Mouse (Mus musculus) liver, adult 2 months (tissue): ENCODE results near the gene Ttll6. TPM values are rescaled to one million over a fixed set of nuclear protein-coding genes. Genes with fewer than 3 reads are reported as not detected.

Experiments used
- DNase-seq: peaks from one replicate; pipeline ENCODE4 v3.0.0-alpha.2; 2011; ENCODE audit warnings: low read depth, low spot score; ENCODE audit errors: extremely low read depth
- H3K27ac ChIP-seq: fragments of 200-500 bp; replicated peaks from 2 replicates; pipeline ENCODE4 v1.5.1; 2012; ENCODE audit warnings: low read depth, mild to moderate bottlenecking, control low read depth, inconsistent platforms, low read length; ENCODE audit not compliant: insufficient read depth
- H3K27me3 ChIP-seq: fragments of 200-500 bp; 2 replicates; pipeline ENCODE4 v1.6.1; 2012; ENCODE audit warnings: mild to moderate bottlenecking, moderate library complexity, low read length, inconsistent platforms; ENCODE audit not compliant: control insufficient read depth, insufficient read depth
- H3K36me3 ChIP-seq: fragments of 200-500 bp; 2 replicates; pipeline ENCODE4 v1.6.1; 2012; ENCODE audit warnings: low read length, inconsistent platforms; ENCODE audit not compliant: control insufficient read depth, insufficient read depth
- H3K4me1 ChIP-seq: fragments of 200-500 bp; 2 replicates; pipeline ENCODE4 v1.6.1; 2011; ENCODE audit warnings: low read length; ENCODE audit not compliant: control insufficient read depth, insufficient read depth
- H3K4me3 ChIP-seq: fragments of 200-500 bp; 2 replicates; pipeline ENCODE4 v1.5.1; 2011; ENCODE audit warnings: low read depth, mild to moderate bottlenecking, control low read depth, low read length, moderate library complexity; ENCODE audit not compliant: insufficient read depth
- H3K79me2 ChIP-seq: fragments of 200-500 bp; 2 replicates; pipeline ENCODE4 v1.6.1; 2012; ENCODE audit warnings: inconsistent platforms, mild to moderate bottlenecking, low read length, moderate library complexity; ENCODE audit not compliant: control insufficient read depth, insufficient read depth
- H3K9ac ChIP-seq: fragments of 200-500 bp; 2 replicates; pipeline ENCODE4 v1.6.1; 2012; ENCODE audit warnings: low read depth, mild to moderate bottlenecking, control low read depth, inconsistent platforms, low read length
- CTCF ChIP-seq: fragments of 200-500 bp; IDR thresholded peaks from 2 replicates; pipeline ENCODE4 v1.5.1; 2011; ENCODE audit warnings: low read depth, low read length, control low read depth
- POLR2A ChIP-seq: fragments of 200-500 bp; IDR thresholded peaks from 2 replicates; pipeline ENCODE4 v1.6.1; 2011; ENCODE audit warnings: low read length, control low read depth; ENCODE audit not compliant: insufficient read depth; ENCODE audit errors: extremely low read depth
- WGBS: fragments of 180-500 bp; shearing (Covaris S2); methylation state at CpG from one replicate; pipeline ENCODE4 v1.1.7; 2018; 5-methylcytosine and 5-hydroxymethylcytosine counted together
- polyA plus RNA-seq: library from polyadenylated mRNA; depleted of rRNA; stranded (reverse); fragments of >200 nt; gene quantifications from 2 replicates; pipeline ENCODE4 v1.2.3, GENCODE M21; 2012; rRNA removed
- total RNA-seq: library from RNA; depleted of rRNA; stranded (reverse); fragments of >200 nt; gene quantifications from 2 replicates; pipeline ENCODE4 v1.2.3, GENCODE M21; 2014; rRNA removed

Ttll6 gene
- total and polyA plus RNA-seq, 2 experiments, result not detected

DNA sequence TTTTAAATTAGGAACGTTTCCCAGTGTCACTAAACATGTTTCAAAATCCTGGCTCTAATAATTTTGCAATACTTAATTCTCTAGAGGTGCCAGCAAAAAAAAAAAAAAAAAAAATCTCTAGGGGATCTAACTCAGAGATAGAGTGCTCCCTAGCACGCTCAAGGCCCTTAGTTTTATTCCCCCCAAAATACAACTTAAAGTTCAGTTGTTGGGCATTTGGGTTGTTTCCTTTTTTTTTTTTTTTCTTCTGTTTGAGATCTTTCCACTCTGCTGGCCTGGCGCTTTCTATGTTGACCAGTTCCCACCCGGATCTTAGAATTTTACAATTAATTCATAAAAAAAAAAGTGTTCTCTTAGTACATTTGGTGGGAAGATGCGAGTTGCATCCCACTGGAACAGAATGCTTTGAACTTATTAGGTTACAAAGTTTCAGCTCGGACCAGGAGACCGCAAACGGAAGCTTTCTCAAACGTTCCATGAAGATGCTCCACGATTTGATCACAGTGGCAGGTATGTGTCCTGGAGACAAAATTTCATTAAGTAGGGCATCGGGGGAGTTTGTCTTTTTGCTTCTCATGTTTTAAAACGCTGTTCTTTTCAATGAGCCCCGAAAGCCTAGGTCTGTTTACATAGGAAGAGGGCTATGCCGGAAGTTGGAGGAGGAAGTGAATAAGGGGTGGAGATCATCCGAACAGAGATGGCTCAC is 72.0 kb downstream of the Ttll6 start:
- Histone ChIP-seq H3K27me3 (peaks cover 19% of the 10 kb centered on the region), H3K4me1 (no peaks in the 10 kb centered on the region), H3K4me3 (no peak overlapping the region), H3K79me2 (no peaks in the 10 kb centered on the region), H3K27ac (no peak overlapping the region), H3K9ac (no peak overlapping the region), H3K36me3 (no peaks in the 10 kb centered on the region)
- no peak for TF ChIP-seq POLR2A
- no peak for TF ChIP-seq CTCF
- 3% methylated on average over 15 of the region's 15 CpGs for WGBS
- no peak for DNase-seq

Other genes starting within 250 kb of the Ttll6 start
- 0.37 TPM in 1 of 2 replicates, not detected in the other for gene B4galnt2, start 218.9 kb upstream of the Ttll6 start, total RNA-seq
- not detected in 2 replicates for gene B4galnt2, start 218.9 kb upstream of the Ttll6 start, polyA plus RNA-seq
- gene Igf2bp1, start 127.8 kb upstream of the Ttll6 start, total RNA-seq, result not detected in 2 replicates
- not detected in 2 replicates for gene Igf2bp1, start 127.8 kb upstream of the Ttll6 start, polyA plus RNA-seq
- not detected in 2 replicates for gene Gip, start 109.2 kb upstream of the Ttll6 start, total RNA-seq
- not detected in 2 replicates for gene Gip, start 109.2 kb upstream of the Ttll6 start, polyA plus RNA-seq
- gene Snf8, start 98.9 kb upstream of the Ttll6 start, total RNA-seq, result 25.4 and 27.7 TPM in 2 replicates
- gene Snf8, start 98.9 kb upstream of the Ttll6 start, polyA plus RNA-seq, result 19.1 and 26.2 TPM in 2 replicates
- gene Ube2z, start 68.4 kb upstream of the Ttll6 start, total RNA-seq, result 18.6 and 23.3 TPM in 2 replicates
- gene Ube2z, start 68.4 kb upstream of the Ttll6 start, polyA plus RNA-seq, result 21.3 and 22.8 TPM in 2 replicates
- gene Atp5g1, start 58.1 kb upstream of the Ttll6 start, total RNA-seq, result 479 and 657 TPM in 2 replicates
- 1,258 and 1,301 TPM in 2 replicates for gene Atp5g1, start 58.1 kb upstream of the Ttll6 start, polyA plus RNA-seq
- not detected in 2 replicates for gene Calcoco2, start 21.8 kb upstream of the Ttll6 start, total RNA-seq
- not detected in 2 replicates for gene Calcoco2, start 21.8 kb upstream of the Ttll6 start, polyA plus RNA-seq
- gene Hoxb13, start 60.5 kb downstream of the Ttll6 start, total RNA-seq, result not detected in 2 replicates
- gene Hoxb13, start 60.5 kb downstream of the Ttll6 start, polyA plus RNA-seq, result 0.05 TPM in 1 of 2 replicates, not detected in the other
- 0.07 TPM in 1 of 2 replicates, not detected in the other for gene Hoxb9, start 137.7 kb downstream of the Ttll6 start, total RNA-seq
- not detected in 2 replicates for gene Hoxb9, start 137.7 kb downstream of the Ttll6 start, polyA plus RNA-seq
- gene Hoxb8, start 148.1 kb downstream of the Ttll6 start, total RNA-seq, result not detected in 2 replicates
- gene Hoxb8, start 148.1 kb downstream of the Ttll6 start, polyA plus RNA-seq, result 0.04 TPM in 1 of 2 replicates, not detected in the other
- gene Hoxb7, start 152.8 kb downstream of the Ttll6 start, total RNA-seq, result 0.09 and 0.54 TPM in 2 replicates
- 0.06 and 0.17 TPM in 2 replicates for gene Hoxb7, start 152.8 kb downstream of the Ttll6 start, polyA plus RNA-seq
- gene Hoxb6, start 158.7 kb downstream of the Ttll6 start, total RNA-seq, result 0.07 TPM in 1 of 2 replicates, not detected in the other
- gene Hoxb6, start 158.7 kb downstream of the Ttll6 start, polyA plus RNA-seq, result 0.15 and 0.30 TPM in 2 replicates
- 0.09 and 0.20 TPM in 2 replicates for gene Hoxb5, start 169.6 kb downstream of the Ttll6 start, total RNA-seq
- gene Hoxb5, start 169.6 kb downstream of the Ttll6 start, polyA plus RNA-seq, result 0.35 and 0.40 TPM in 2 replicates
- 0.37 and 0.67 TPM in 2 replicates for gene Hoxb4, start 184.5 kb downstream of the Ttll6 start, total RNA-seq
- 0.55 and 0.91 TPM in 2 replicates for gene Hoxb4, start 184.5 kb downstream of the Ttll6 start, polyA plus RNA-seq
- gene Hoxb3, start 189.5 kb downstream of the Ttll6 start, total RNA-seq, result 0.18 and 0.47 TPM in 2 replicates
- 0.47 and 0.48 TPM in 2 replicates for gene Hoxb3, start 189.5 kb downstream of the Ttll6 start, polyA plus RNA-seq
- 0.46 and 0.60 TPM in 2 replicates for gene Hoxb2, start 216.7 kb downstream of the Ttll6 start, total RNA-seq
- gene Hoxb2, start 216.7 kb downstream of the Ttll6 start, polyA plus RNA-seq, result 0.98 and 1.3 TPM in 2 replicates
- not detected in 2 replicates for gene Hoxb1, start 232.0 kb downstream of the Ttll6 start, total RNA-seq
- not detected in 2 replicates for gene Hoxb1, start 232.0 kb downstream of the Ttll6 start, polyA plus RNA-seq